Mouse (Mus musculus) skeletal muscle tissue, adult 2 months (tissue): ENCODE data around the gene Actbl2.

Experiments used
- DNase-seq: peaks from one replicate; pipeline ENCODE4 v3.0.0-alpha.2; 2012; ENCODE audit warnings: low read depth, low spot score

Actbl2 gene

DNA sequence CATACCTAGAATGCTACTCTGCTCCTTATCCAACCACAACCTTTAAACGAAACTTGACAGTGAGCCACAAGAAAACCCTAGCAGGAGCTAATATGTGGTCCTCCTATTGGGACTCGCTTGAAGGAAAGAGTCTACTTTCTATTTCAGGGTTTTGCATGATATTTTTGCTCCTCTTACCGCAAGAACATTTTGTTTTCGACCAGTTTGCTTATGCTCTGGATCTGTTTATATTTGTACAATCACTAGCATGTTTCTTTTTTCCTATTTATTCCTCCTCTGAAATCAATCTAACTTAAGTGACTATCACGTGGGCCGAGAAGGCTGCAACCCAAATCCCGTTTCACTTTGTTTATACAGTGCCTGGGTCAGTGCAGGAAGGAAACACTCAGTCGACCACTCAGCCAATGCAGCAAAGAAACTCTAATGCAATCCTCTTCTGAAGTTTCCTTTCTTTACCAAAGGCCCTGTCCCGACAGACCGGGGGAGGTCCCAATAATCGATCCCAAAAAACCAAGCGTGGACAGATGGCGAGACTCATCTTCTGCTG lies 15.0 kb downstream of the Actbl2 start:
- DNase-seq = no peak

- no peak for DNase-seq
Observed at GRCm38 (mm10) chr13:111271868-111272267, 17.1 kb downstream of the Actbl2 start.

DNA sequence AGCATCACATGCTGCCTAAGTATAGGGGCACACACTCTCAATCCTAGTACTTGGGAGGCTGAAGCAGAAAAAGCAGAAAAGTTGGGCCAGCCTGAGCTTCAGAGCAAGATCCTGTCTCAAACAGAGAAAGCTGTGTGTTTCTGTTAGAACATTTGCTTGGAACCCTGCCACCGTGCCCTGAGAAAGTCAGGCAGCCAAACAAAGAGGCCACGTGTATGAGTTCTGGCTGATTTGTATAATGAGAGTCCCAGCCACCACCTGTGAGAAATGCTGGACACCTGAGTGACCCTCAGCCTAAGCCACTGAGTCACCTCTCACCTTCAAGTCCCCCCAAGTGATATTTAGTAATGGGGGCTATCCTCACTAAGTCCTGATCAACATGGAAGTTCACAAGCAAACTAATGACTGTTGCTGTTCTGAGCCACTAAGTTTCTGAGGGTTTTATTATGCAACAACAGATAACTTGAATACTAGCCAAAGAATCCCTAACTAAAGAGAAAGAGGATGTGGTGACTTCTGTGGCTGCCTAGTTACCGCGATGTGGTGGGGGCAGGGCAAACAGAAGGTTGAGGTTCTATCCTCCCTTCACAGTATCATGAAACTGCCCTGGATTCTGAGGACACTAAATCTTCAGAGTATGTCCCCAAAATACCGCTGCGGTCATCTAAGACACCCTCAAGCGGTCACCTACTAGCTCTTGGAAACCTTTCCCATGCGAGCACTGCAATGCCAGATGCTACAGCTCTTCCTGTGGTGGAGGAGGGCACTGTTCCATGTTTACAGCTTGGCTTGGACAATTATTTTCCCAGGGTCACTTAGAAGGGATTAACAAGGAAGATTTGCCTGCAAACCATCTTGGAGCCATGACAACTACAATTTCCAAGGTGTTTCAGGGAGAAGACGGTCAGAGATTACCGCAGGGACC lies 31.9 kb downstream of the Actbl2 start:
- no peak for DNase-seq

DNA sequence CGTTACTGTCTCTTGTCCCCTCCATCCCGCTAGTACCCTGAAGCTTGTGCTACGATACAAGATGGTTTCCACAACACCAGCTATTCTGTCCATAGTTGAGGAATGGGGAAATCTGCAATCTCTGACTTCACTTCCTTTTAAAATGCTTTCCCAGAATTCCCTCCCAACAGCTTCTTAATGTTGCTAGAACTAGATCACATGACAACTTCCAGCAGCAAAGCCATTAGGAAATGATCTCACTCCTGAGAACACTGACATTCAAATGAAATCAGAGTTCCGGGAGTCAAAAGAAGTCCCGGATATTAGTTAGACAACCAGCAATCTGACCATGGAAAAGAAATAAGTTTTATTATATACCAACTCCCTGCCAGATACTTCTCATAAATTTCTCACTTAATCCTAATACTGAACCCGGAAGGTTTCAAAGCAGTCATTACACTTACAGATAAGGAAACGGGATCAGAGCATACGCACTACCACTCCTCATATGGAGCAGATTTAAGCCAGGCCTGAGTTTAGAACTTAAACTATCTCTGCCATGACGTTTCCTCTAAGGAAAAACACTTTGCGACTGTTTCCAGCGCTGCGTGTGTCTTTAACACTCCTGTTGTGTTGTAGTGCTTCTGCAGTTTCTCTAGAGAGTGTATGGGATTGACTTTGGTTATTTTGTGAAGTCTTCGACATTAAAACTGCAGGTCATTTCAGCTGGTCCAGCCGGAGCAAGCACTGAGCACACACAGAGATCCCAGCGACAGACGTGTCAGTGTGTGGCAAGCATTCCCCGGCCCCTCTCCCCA lies 36.5 kb downstream of the Actbl2 start:
- DNase-seq = no peak

GRCm38 (mm10) chr13:111291958-111292493 lies 37.2 kb downstream of the Actbl2 start:
- DNase-seq = no peak

DNA sequence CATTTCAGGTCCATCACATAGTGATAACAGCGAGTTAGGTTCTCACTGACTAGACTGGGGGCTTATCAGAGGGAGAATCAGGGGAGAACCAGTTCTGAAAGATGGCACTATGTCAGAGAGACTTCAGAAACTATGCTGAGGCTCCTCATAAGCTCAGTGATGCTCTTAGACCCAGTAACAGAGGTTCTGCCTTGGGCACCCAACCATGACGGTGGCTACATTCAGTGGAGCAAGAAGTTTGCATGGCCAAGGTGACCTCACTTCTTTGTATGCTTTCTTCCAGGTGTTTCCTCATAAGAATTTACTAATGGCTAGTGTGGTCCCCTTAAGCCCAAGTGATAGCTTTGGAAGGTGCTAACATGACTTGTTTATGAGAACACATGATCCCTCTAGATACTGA lies 38.7 kb downstream of the Actbl2 start:
- DNase-seq = no peak

GRCm38 (mm10) chr13:111294965-111295494 lies 40.2 kb downstream of the Actbl2 start:
- DNase-seq = no peak

GRCm38 (mm10) chr13:111296029-111296428 lies 41.2 kb downstream of the Actbl2 start:
- no peak for DNase-seq

DNA sequence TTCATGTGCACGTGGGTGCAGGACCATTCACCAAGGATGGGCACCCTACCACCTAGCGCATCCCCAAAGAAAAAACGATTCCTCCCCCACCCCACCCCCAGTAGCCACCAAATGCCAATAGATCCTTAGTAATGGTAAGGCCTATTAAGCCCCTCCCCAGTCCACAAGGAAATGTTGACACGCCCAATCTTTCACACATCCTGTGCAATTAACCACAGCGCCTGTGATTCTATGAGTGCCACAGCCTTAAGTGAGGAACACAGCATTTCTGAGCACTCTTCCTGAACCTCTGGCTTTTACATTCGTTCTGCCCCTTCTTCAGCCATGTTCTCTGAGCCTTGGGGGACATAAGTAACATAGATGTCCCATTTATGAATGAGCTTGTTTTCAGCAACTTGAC lies 42.8 kb downstream of the Actbl2 start:
- no peak for DNase-seq

GRCm38 (mm10) chr13:111299145-111299713 lies 44.4 kb downstream of the Actbl2 start:
- DNase-seq = no peak

GRCm38 (mm10) chr13:111300846-111301245 lies 46.0 kb downstream of the Actbl2 start:
- no peak for DNase-seq

DNA sequence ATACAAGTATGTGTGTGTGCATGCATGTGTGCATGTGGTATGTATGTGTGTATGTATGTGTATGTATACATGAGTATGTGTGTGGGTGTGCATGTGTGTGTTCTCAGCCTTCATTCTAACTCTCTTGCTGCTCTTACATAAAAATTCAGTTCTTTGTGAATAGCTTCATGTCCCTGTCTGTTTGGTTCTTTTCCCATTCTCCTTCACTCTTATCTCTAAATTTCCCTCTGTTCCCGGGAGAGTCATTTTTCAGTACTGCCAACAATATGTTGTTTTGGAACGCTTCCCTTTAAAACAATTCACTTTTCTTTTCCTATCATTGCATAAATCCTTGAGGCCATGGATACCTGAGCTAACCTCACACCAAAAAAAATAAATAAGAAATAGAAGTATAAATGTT lies 46.6 kb downstream of the Actbl2 start:
- no peak for DNase-seq

DNA sequence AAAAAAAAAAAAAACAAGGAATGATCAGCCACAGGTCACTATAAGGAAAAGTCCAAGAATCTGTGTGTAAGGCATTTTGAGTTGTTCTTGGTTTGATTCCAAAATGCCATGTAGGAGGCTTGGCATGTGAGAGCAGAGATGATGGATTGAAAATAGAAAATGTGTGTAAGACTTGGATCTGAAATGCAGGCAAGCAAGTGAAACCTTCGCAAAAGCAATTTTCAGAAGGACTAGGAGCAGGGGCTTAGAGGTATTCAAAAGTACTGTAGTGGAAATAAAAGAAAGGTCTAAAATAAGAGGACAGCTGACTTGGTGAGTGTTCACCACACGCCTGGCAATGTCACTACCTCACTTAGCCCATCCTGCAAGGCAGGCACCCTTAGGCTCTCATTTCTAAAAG lies 49.4 kb downstream of the Actbl2 start:
- no peak for DNase-seq

- no peak for DNase-seq
Observed at GRCm38 (mm10) chr13:111304736-111305135, 49.9 kb downstream of the Actbl2 start.
